8 mouse cellular contexts compared by ENCODE assay signal in genomic region chr2:18053951-18054530, GRCm38 (mm10). TPM values are rescaled to one million over a fixed set of nuclear protein-coding genes. Genes with fewer than 3 reads are reported as not detected.
A peak's percentile ranks its signal among the peaks of the same experiment; 100 is the strongest.
DNase-seq lines count a peak whose midpoint lies in the region; ATAC-seq and TF ChIP-seq lines count a peak whose summit lies in the region.

No protein-coding gene starts in this region.

- no peak overlapping the region for H3K4me3 ChIP-seq in liver, embryonic 11.5 days (ENCODE audit: low read depth, low read length)
- H3K4me3 ChIP-seq in liver, postnatal 0 days (ENCODE audit: low read depth, low read length), result no peak overlapping the region
- no peak overlapping the region for H3K4me3 ChIP-seq in heart, embryonic 11.5 days (ENCODE audit: low read depth, low read length)
- H3K4me3 ChIP-seq in stomach, embryonic 16.5 days (replicated peaks; ENCODE audit: low read length), result no peak overlapping the region

- no peak for TF ChIP-seq EP300 in liver, postnatal 0 days (IDR thresholded peaks at IDR 0.05; ENCODE audit: low read depth)

- peak overlapping the region; percentile 87 for H3K4me2 ChIP-seq in liver, embryonic 11.5 days
- H3K4me2 ChIP-seq in liver, postnatal 0 days (ENCODE audit: low read depth, low read length), result no peak overlapping the region
- peak overlapping the region; percentile 99; the same call in 1 of the 2 replicates for H3K4me2 ChIP-seq in heart, embryonic 11.5 days
- H3K4me2 ChIP-seq in stomach, embryonic 16.5 days (ENCODE audit: low read depth, low read length), result peak overlapping the region; percentile 88; the same call in 1 of the 2 replicates

- no peak for ATAC-seq in liver, embryonic 11.5 days (replicated peaks; ENCODE audit: low FRiP score)
- no peak for ATAC-seq in liver, postnatal 0 days
- ATAC-seq in heart, embryonic 11.5 days (replicated peaks; ENCODE audit: insufficient number of reproducible peaks, low FRiP score, low TSS enrichment), result no peak
- no peak for ATAC-seq in stomach, embryonic 16.5 days (ENCODE audit: insufficient read depth, low FRiP score)

- 36% methylated on average over 2 of the region's 2 CpGs for WGBS in liver, embryonic 11.5 days
- 56% methylated on average over 2 of the region's 2 CpGs for WGBS in liver, postnatal 0 days (ENCODE audit: insufficient replicate concordance)
- 24% methylated on average over 2 of the region's 2 CpGs for WGBS in heart, embryonic 11.5 days (ENCODE audit: insufficient replicate concordance)
- 41% methylated on average over 2 of the region's 2 CpGs for WGBS in stomach, embryonic 16.5 days

- no peak overlapping the region; the same call in 1 of the 2 replicates for H3K27ac ChIP-seq in liver, embryonic 11.5 days (ENCODE audit: low read depth, low read length)
- no peak overlapping the region for H3K27ac ChIP-seq in liver, postnatal 0 days (ENCODE audit: low read depth)
- peak overlapping the region; percentile 100 for H3K27ac ChIP-seq in heart, embryonic 11.5 days (ENCODE audit: low read depth, low read length)
- H3K27ac ChIP-seq in stomach, embryonic 16.5 days (ENCODE audit: low read length), result peak overlapping the region; percentile 27

- no peak for TF ChIP-seq CTCF in liver, postnatal 0 days (IDR thresholded peaks at IDR 0.05; ENCODE audit: low read depth)

- H3K27me3 ChIP-seq in liver, embryonic 11.5 days (replicated peaks; ENCODE audit: control insufficient read depth, insufficient read depth, low read length), result peaks cover 8% of the 10 kb centered on the region; the same call in 1 of the 2 replicates
- peaks cover 16% of the 10 kb centered on the region for H3K27me3 ChIP-seq in liver, postnatal 0 days (ENCODE audit: insufficient read depth, low read length)
- H3K27me3 ChIP-seq in heart, embryonic 11.5 days (ENCODE audit: control insufficient read depth, insufficient read depth, low read length), result no peaks in the 10 kb centered on the region
- no peaks in the 10 kb centered on the region for H3K27me3 ChIP-seq in stomach, embryonic 16.5 days (ENCODE audit: control insufficient read depth, insufficient read depth, low read length)

- no peak for DNase-seq in liver, embryonic 11.5 days (ENCODE audit: low spot score)
- no peak for DNase-seq in liver, postnatal 0 days
- peak; percentile 42 for DNase-seq in embryo, embryonic 9.5 days (ENCODE audit: extremely low spot score)
- DNase-seq in kidney, postnatal 10 days, result peak; percentile 80
- DNase-seq in right cerebral cortex, postnatal 36 days (ENCODE audit: low spot score in 2 of 2), result no peak
- no peak for DNase-seq in right cerebral cortex, adult 18-20 months

- H3K9ac ChIP-seq in liver, embryonic 11.5 days (ENCODE audit: low read depth, low read length), result no peak overlapping the region
- no peak overlapping the region for H3K9ac ChIP-seq in liver, postnatal 0 days (replicated peaks)
- H3K9ac ChIP-seq in heart, embryonic 11.5 days (ENCODE audit: low read depth, low read length), result 0 out of 2 replicates have a peak overlapping the region, but pooled peaks have one; percentile 1
- H3K9ac ChIP-seq in stomach, embryonic 16.5 days (ENCODE audit: low read length), result no peak overlapping the region

- no peaks in the 10 kb centered on the region for H3K36me3 ChIP-seq in liver, embryonic 11.5 days (ENCODE audit: control insufficient read depth, insufficient read depth, low read length)
- H3K36me3 ChIP-seq in liver, postnatal 0 days (replicated peaks; ENCODE audit: insufficient read depth, low read length), result no peaks in the 10 kb centered on the region
- H3K36me3 ChIP-seq in heart, embryonic 11.5 days (ENCODE audit: control insufficient read depth, insufficient read depth, low read length), result no peaks in the 10 kb centered on the region
- no peaks in the 10 kb centered on the region for H3K36me3 ChIP-seq in stomach, embryonic 16.5 days (ENCODE audit: control insufficient read depth, insufficient read depth, low read length)

- no peaks in the 10 kb centered on the region for H3K9me3 ChIP-seq in liver, embryonic 11.5 days (ENCODE audit: control insufficient read depth, low read length)
- no peaks in the 10 kb centered on the region for H3K9me3 ChIP-seq in liver, postnatal 0 days (ENCODE audit: low read length)
- H3K9me3 ChIP-seq in heart, embryonic 11.5 days (replicated peaks; ENCODE audit: control insufficient read depth, low read length), result no peaks in the 10 kb centered on the region
- H3K9me3 ChIP-seq in stomach, embryonic 16.5 days (replicated peaks; ENCODE audit: control insufficient read depth, low read length), result no peaks in the 10 kb centered on the region

- H3K4me1 ChIP-seq in liver, embryonic 11.5 days (replicated peaks; ENCODE audit: control insufficient read depth, insufficient read depth, low read length), result peaks cover 7% of the 10 kb centered on the region; the same call in 1 of the 2 replicates
- peaks cover 21% of the 10 kb centered on the region for H3K4me1 ChIP-seq in liver, postnatal 0 days (ENCODE audit: insufficient read depth)
- peaks cover 12% of the 10 kb centered on the region for H3K4me1 ChIP-seq in heart, embryonic 11.5 days (ENCODE audit: control insufficient read depth, insufficient read depth, low read length)
- H3K4me1 ChIP-seq in stomach, embryonic 16.5 days (ENCODE audit: control insufficient read depth, insufficient read depth, low read length), result peaks cover 17% of the 10 kb centered on the region

RNA-seq across cellular contexts. Expression of gene Mllt10, which starts 1.0 kb away (rescaled TPM):
- polyA plus RNA-seq in liver, embryonic 11.5 days (2014; fragmentation: Nextera tagmentation; extraction: Ambion mirVana), result 34.0 and 39.9 TPM in 2 replicates
- polyA plus RNA-seq in liver, postnatal 0 days (2015; fragmentation: Nextera tagmentation; extraction: Ambion mirVana), result 20.7 and 22.4 TPM in 2 replicates
- 25.9 and 36.4 TPM in 2 replicates for polyA plus RNA-seq in heart, embryonic 11.5 days (2014; fragmentation: Nextera tagmentation; extraction: Ambion mirVana)
- polyA plus RNA-seq in stomach, embryonic 16.5 days (2015; fragmentation: Nextera tagmentation; extraction: Ambion mirVana), result 39.1 and 50.0 TPM in 2 replicates

RNA-seq across cellular contexts. Expression of gene Skida1, which starts 5.2 kb away (rescaled TPM):
- polyA plus RNA-seq in liver, embryonic 11.5 days (2014; fragmentation: Nextera tagmentation; extraction: Ambion mirVana), result 1.6 and 2.4 TPM in 2 replicates
- 0.15 and 0.25 TPM in 2 replicates for polyA plus RNA-seq in liver, postnatal 0 days (2015; fragmentation: Nextera tagmentation; extraction: Ambion mirVana)
- polyA plus RNA-seq in heart, embryonic 11.5 days (2014; fragmentation: Nextera tagmentation; extraction: Ambion mirVana), result 6.0 and 6.4 TPM in 2 replicates
- polyA plus RNA-seq in stomach, embryonic 16.5 days (2015; fragmentation: Nextera tagmentation; extraction: Ambion mirVana), result 3.6 TPM in 2 replicates

RNA-seq across cellular contexts. Expression of gene A930004D18Rik, which starts 16.5 kb away (rescaled TPM):
- 3.4 and 3.9 TPM in 2 replicates for polyA plus RNA-seq in liver, embryonic 11.5 days (2014; fragmentation: Nextera tagmentation; extraction: Ambion mirVana)
- polyA plus RNA-seq in liver, postnatal 0 days (2015; fragmentation: Nextera tagmentation; extraction: Ambion mirVana), result 0.76 and 0.99 TPM in 2 replicates
- 7.1 and 9.1 TPM in 2 replicates for polyA plus RNA-seq in heart, embryonic 11.5 days (2014; fragmentation: Nextera tagmentation; extraction: Ambion mirVana)
- polyA plus RNA-seq in stomach, embryonic 16.5 days (2015; fragmentation: Nextera tagmentation; extraction: Ambion mirVana), result 10.5 and 11.1 TPM in 2 replicates

RNA-seq across cellular contexts. Expression of gene H2al2a, which starts 57.3 kb away (rescaled TPM):
- not detected in 2 replicates for polyA plus RNA-seq in liver, embryonic 11.5 days (2014; fragmentation: Nextera tagmentation; extraction: Ambion mirVana)
- not detected in 2 replicates for polyA plus RNA-seq in liver, postnatal 0 days (2015; fragmentation: Nextera tagmentation; extraction: Ambion mirVana)
- not detected in 2 replicates for polyA plus RNA-seq in heart, embryonic 11.5 days (2014; fragmentation: Nextera tagmentation; extraction: Ambion mirVana)
- polyA plus RNA-seq in stomach, embryonic 16.5 days (2015; fragmentation: Nextera tagmentation; extraction: Ambion mirVana), result not detected in 2 replicates

Comparison
In these comparisons a context has a peak if more than half of its experiments do, and no peak if none do; other contexts are left out.
1. DNase-seq: peak in embryo, embryonic 9.5 days (single experiment) and kidney, postnatal 10 days (single experiment); none in liver, embryonic 11.5 days (single experiment), liver, postnatal 0 days (single experiment), right cerebral cortex, postnatal 36 days (0 of 2) and right cerebral cortex, adult 18-20 months (single experiment).
2. H3K27ac ChIP-seq: peak in heart, embryonic 11.5 days (single experiment) and stomach, embryonic 16.5 days (single experiment); none in liver, embryonic 11.5 days (single experiment) and liver, postnatal 0 days (single experiment).